Mouse (Mus musculus) layer of hippocampus, adult 2 months (tissue): ENCODE results near the gene Gm26992. TPM values are rescaled to one million over a fixed set of nuclear protein-coding genes. Genes with fewer than 3 reads are reported as not detected.
A peak's percentile ranks its signal among the peaks of the same experiment; 100 is the strongest.

Source experiments
- DNase-seq, 2 experiments: peaks; one replicate each; pipeline ENCODE4 v3.0.0; 2022; ENCODE audit warnings: low spot score in 2 of 2
- H3K27ac ChIP-seq: fragments of 200-600 bp; 2 replicates; pipeline ENCODE4 v1.8.1; 2022
- H3K4me3 ChIP-seq: fragments of 200-600 bp; 2 replicates; pipeline ENCODE4 v1.8.1; 2022; ENCODE audit warnings: mild to moderate bottlenecking
- CTCF ChIP-seq: fragments of 200-600 bp; conservative IDR thresholded peaks from 2 replicates; pipeline ENCODE4 v1.8.1; 2022; ENCODE audit warnings: antibody characterized with exemption, mild to moderate bottlenecking, moderate library complexity
- total RNA-seq, 2 experiments: library from RNA; stranded (reverse); gene quantifications; 2 replicates each; pipeline ENCODE4 v1.2.3; 2021

Gm26992 gene
- total RNA-seq, 2 experiments from 2014 or later, result not detected

GRCm38 (mm10) chrX:103499374-103499773, 77.6 kb downstream of the Gm26992 start:
- DNase-seq, result no peak
- TF ChIP-seq CTCF, result no peak
- H3K4me3 ChIP-seq, result no peak overlapping the region
- H3K27ac ChIP-seq, result no peak overlapping the region

GRCm38 (mm10) chrX:103500137-103500536, 78.3 kb downstream of the Gm26992 start:
- H3K27ac ChIP-seq, result no peak overlapping the region
- no peak for TF ChIP-seq CTCF
- no peak for DNase-seq
- H3K4me3 ChIP-seq, result no peak overlapping the region

DNA sequence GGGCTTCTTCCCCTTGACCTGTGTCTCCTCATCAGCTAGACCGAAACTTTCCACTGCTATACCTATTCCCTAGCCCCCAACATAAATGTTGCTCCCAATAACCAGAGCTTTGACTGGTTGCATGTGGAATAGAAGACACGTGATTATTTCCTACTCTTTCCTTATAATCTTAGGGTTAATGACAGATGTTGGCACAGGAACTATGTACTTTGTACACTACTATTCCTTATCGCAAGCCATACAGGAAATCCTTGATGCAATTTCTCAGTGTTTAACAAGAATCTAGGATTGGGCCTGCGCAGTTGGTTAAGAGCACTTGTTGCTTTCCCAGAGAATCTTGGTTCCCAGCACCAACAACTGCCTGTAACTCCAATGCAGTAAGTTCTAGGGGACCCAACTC, 86.4 kb downstream of the Gm26992 start:
- Histone ChIP-seq H3K27ac (no peak overlapping the region), H3K4me3 (no peak overlapping the region)
- no peak for DNase-seq
- no peak for TF ChIP-seq CTCF

GRCm38 (mm10) chrX:103509168-103510019, 87.6 kb downstream of the Gm26992 start:
- TF ChIP-seq CTCF, result no peak
- DNase-seq, result no peak

DNA sequence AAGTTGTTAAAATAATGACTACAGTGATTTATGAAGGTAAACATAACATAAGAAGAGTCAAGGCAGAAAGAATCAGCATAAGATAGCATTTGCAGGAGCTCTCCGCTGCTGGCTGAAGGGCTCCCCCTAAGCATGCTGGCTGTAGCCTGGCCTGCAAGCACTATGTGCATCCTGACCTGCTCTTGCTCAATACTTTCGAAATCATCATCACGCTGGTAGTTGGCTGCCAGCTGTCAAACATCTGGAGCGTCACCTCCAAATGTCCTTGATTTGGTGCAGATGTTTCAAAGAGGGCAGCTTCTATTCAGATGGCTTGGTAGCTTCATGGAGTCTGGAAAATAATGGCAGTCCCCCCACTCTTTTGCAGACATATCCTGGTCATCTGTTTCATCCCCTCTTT, 93.0 kb downstream of the Gm26992 start:
- DNase-seq, result no peak
- H3K27ac ChIP-seq, result no peak overlapping the region
- no peak for TF ChIP-seq CTCF
- no peak overlapping the region for H3K4me3 ChIP-seq

More at GRCm38 (mm10) chrX:103509168-103510019, 87.6 kb downstream of the Gm26992 start:
- H3K27ac ChIP-seq, result no peak overlapping the region
- H3K4me3 ChIP-seq, result no peak overlapping the region

GRCm38 (mm10) chrX:103515346-103515745, 93.5 kb downstream of the Gm26992 start:
- Histone ChIP-seq H3K4me3 (no peak overlapping the region), H3K27ac (no peak overlapping the region)
- TF ChIP-seq CTCF, result no peak
- DNase-seq, result no peak

- Histone ChIP-seq H3K27ac (no peak overlapping the region), H3K4me3 (no peak overlapping the region)
- DNase-seq, result no peak
- no peak for TF ChIP-seq CTCF
Measured at GRCm38 (mm10) chrX:103518798-103519197, 97.0 kb downstream of the Gm26992 start.

DNA sequence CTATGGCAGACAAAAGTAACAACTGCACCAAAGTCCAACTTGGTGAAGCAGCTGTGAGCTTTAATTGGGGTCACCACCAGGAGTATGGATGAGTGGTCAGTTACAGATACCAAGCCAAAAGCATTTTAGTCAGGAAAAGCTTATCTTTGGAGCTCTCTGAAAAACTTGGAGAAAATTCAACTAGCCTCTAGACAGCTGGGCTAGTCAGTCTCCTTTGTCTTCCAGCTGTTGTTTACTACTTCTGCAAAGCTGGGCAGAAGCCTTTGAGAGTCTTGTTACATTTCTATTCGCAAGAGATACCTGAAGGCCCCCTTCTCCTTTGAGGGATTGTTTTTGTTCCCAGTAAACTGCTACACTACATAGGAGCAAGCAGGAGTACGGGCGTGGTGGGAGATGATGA, 97.7 kb downstream of the Gm26992 start:
- no peak overlapping the region for H3K4me3 ChIP-seq
- no peak for TF ChIP-seq CTCF
- no peak for DNase-seq
- H3K27ac ChIP-seq, result no peak overlapping the region

DNA sequence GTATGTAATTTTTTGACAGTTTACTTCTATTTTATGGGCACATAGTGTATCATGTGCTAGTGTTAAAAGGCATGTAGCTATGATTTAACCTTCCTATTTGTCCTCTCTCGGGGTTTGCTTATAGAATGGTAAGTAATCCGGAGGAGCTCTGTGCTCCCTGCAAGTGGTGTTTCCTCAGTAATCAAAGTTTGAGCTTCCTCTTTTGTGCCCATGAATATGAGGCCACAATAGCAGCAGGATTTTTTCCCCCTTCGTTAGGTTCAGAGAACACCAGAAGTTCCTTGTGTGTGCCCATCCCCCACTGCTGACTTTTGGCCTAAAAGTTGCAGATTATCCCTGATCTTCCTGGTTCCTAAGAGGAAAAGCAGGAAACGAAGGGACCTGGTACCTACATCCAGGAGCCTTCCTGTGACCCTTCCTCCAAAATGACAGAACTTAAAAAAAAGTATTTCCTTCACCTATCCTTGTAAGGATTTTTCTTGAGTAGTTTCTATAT, 99.5 kb downstream of the Gm26992 start:
- Histone ChIP-seq H3K27ac (no peak overlapping the region), H3K4me3 (no peak overlapping the region)
- TF ChIP-seq CTCF, result no peak
- DNase-seq, result no peak

DNA sequence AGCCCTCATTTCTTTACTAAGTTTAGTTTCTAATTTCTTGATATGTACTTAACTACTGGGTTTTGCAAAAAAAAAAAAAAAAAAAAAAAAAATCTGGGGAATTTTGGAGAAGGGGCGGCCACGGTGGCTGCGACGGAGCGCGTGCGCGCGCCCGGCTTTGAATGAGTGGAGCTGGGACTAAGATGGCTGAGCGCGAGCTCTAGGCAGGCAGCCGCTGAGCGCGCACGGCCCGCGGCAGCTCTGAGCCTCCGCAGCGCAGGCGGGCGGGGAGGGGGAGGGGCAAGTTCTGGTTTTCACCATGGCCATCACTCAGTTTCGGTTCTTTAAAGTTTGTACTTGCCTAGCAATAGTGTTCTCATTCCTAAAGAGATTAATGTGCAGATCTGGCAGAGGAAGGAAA, 107.4 kb downstream of the Gm26992 start:
- TF ChIP-seq CTCF, result no peak
- DNase-seq, result peak; percentile 63 to 68
- peak overlapping the region; percentile 33 for H3K4me3 ChIP-seq
- H3K27ac ChIP-seq, result peak overlapping the region; percentile 83

Other genes with a start within 250 kb of the Gm26992 start
- 10 to 100 TPM; 74.2 to 84.0 TPM for gene Nap1l2, start 235.4 kb upstream of the Gm26992 start, total RNA-seq
- gene Cdx4, start 100.6 kb upstream of the Gm26992 start, total RNA-seq, result not detected
- 10 to 100 TPM; 20.1 to 21.6 TPM for gene Chic1, start 65.5 kb upstream of the Gm26992 start, total RNA-seq
- gene Tsx, start 7.5 kb upstream of the Gm26992 start, total RNA-seq, result not detected
- gene Zcchc13, start 208.6 kb downstream of the Gm26992 start, total RNA-seq, result not detected